Mouse (Mus musculus): ENCODE results near the gene Foxb2. TPM values are rescaled to one million over a fixed set of nuclear protein-coding genes. Genes with fewer than 3 reads are reported as not detected.

Foxb2 gene
- total RNA-seq, 2 experiments from 2014 or later: not detected

- ATAC-seq (replicated peaks; ENCODE audit: poor library complexity): peak; percentile 54
Observed at GRCm38 (mm10) chr19:16827657-16828056, 45.9 kb downstream of the Foxb2 start.

GRCm38 (mm10) chr19:16825228-16825627 is 48.4 kb downstream of the Foxb2 start:
- no peak for ATAC-seq (replicated peaks; ENCODE audit: poor library complexity)

Other genes starting within 250 kb of the Foxb2 start
- gene Vps13a, start 92.9 kb downstream of the Foxb2 start, total RNA-seq (2015): 50.9 and 67.2 TPM in 2 replicates
- 51.8 and 72.8 TPM in 2 replicates for gene Vps13a, start 92.9 kb downstream of the Foxb2 start, total RNA-seq (2017)
- 0.46 and 1.8 TPM in 2 replicates for gene Prune2, start 82.3 kb upstream of the Foxb2 start, total RNA-seq (2015)
- gene Prune2, start 82.3 kb upstream of the Foxb2 start, total RNA-seq (2017): 0.12 and 0.68 TPM in 2 replicates

Data from megakaryocyte progenitor cell, adult 5-6 weeks (primary cell).